Mouse (Mus musculus): ENCODE measurements at regions not wholly inside any gene's neighbourhood (a gene's known extent, or its start where the extent isn't known, plus 50 kb on each side); places are given as distances from the start of the nearest gene placed in this dataset.

- no peak for TF ChIP-seq CTCF (IDR thresholded peaks at IDR 0.05; ENCODE audit: low read depth, low read length)
- TF ChIP-seq GATA1 (IDR thresholded peaks at IDR 0.05; ENCODE audit: borderline replicate concordance, low read length): no peak
- TF ChIP-seq TAL1 (conservative IDR thresholded peaks at IDR 0.05; ENCODE audit: low read depth, low read length): no peak
Measured at GRCm38 (mm10) chr16:57888138-57888537, 133.6 kb upstream of the Col8a1 start.

Data from G1E (cell line).